Mouse (Mus musculus): ENCODE results near the gene Gpr4.

Gpr4 gene

GRCm38 (mm10) chr7:19194676-19195075 is 17.7 kb upstream of the Gpr4 start:
- no peak for DNase-seq (ENCODE audit: low read depth, low spot score)

GRCm38 (mm10) chr7:19196676-19197075 is 15.7 kb upstream of the Gpr4 start:
- no peak for DNase-seq (ENCODE audit: low read depth, low spot score)

GRCm38 (mm10) chr7:19197985-19198384 is 14.4 kb upstream of the Gpr4 start:
- no peak for DNase-seq (ENCODE audit: low read depth, low spot score)

- DNase-seq (ENCODE audit: low read depth, low spot score): no peak
These were observed 10.7 kb upstream of the Gpr4 start for GRCm38 (mm10) chr7:19201660-19202059.

GRCm38 (mm10) chr7:19202065-19202850 is 10.1 kb upstream of the Gpr4 start:
- DNase-seq (ENCODE audit: low read depth, low spot score): no peak

GRCm38 (mm10) chr7:19208201-19208910 is 4.0 kb upstream of the Gpr4 start:
- DNase-seq (ENCODE audit: low read depth, low spot score): no peak

- DNase-seq (ENCODE audit: low read depth, low spot score): no peak
These were observed 3.3 kb upstream of the Gpr4 start for GRCm38 (mm10) chr7:19208944-19209472.

- DNase-seq (ENCODE audit: low read depth, low spot score): no peak
These were observed 2.8 kb upstream of the Gpr4 start for GRCm38 (mm10) chr7:19209494-19209893.

GRCm38 (mm10) chr7:19210010-19210409 is 2.3 kb upstream of the Gpr4 start:
- no peak for DNase-seq (ENCODE audit: low read depth, low spot score)

- DNase-seq (ENCODE audit: low read depth, low spot score): no peak
These were observed 1.2 kb upstream of the Gpr4 start for GRCm38 (mm10) chr7:19211041-19211675.

- DNase-seq (ENCODE audit: low read depth, low spot score): no peak
These were observed 1.0 kb downstream of the Gpr4 start for GRCm38 (mm10) chr7:19213385-19213784.

- DNase-seq (ENCODE audit: low read depth, low spot score): no peak
These were observed 2.0 kb downstream of the Gpr4 start for GRCm38 (mm10) chr7:19214369-19214768.

- no peak for DNase-seq (ENCODE audit: low read depth, low spot score)
These were observed 2.6 kb downstream of the Gpr4 start for GRCm38 (mm10) chr7:19214940-19215339.

- DNase-seq (ENCODE audit: low read depth, low spot score): no peak
These were observed 5.2 kb downstream of the Gpr4 start for GRCm38 (mm10) chr7:19217492-19217891.

GRCm38 (mm10) chr7:19217944-19218343 is 5.6 kb downstream of the Gpr4 start:
- DNase-seq (ENCODE audit: low read depth, low spot score): no peak

GRCm38 (mm10) chr7:19220061-19220460 is 7.7 kb downstream of the Gpr4 start:
- DNase-seq (ENCODE audit: low read depth, low spot score): no peak

GRCm38 (mm10) chr7:19222189-19222588 is 9.9 kb downstream of the Gpr4 start:
- DNase-seq (ENCODE audit: low read depth, low spot score): no peak

- no peak for DNase-seq (ENCODE audit: low read depth, low spot score)
These were observed 10.5 kb downstream of the Gpr4 start for GRCm38 (mm10) chr7:19222875-19223274.

- no peak for DNase-seq (ENCODE audit: low read depth, low spot score)
These were observed 12.6 kb downstream of the Gpr4 start for GRCm38 (mm10) chr7:19224933-19225332.

- DNase-seq (ENCODE audit: low read depth, low spot score): no peak
These were observed 14.8 kb downstream of the Gpr4 start for GRCm38 (mm10) chr7:19226817-19227797.

All from retina, adult 2 months (tissue).